Mouse (Mus musculus): Measurements from ENCODE around the gene Zpbp2. TPM values are rescaled to one million over a fixed set of nuclear protein-coding genes. Genes with fewer than 3 reads are reported as not detected.
A peak's percentile ranks its signal among the peaks of the same experiment; 100 is the strongest.

Gene Zpbp2
- total and polyA plus RNA-seq, 2 experiments from 2014 or later = not detected

- H3K27me3 ChIP-seq (ENCODE audit: insufficient read depth, low read length) = no peaks in the 10 kb centered on the region
Measured at GRCm38 (mm10) chr11:98525140-98525539, 25.8 kb upstream of the Zpbp2 start.

GRCm38 (mm10) chr11:98526824-98527461 lies 24.0 kb upstream of the Zpbp2 start:
- TF ChIP-seq CTCF (IDR thresholded peaks at IDR 0.05; ENCODE audit: low read depth) = no peak
- Histone ChIP-seq H3K4me3 (ENCODE audit: low read depth, low read length) (no peak overlapping the region), H3K4me2 (ENCODE audit: low read depth) (no peak overlapping the region), H3K36me3 (ENCODE audit: insufficient read depth) (no peaks in the 10 kb centered on the region), H3K27ac (ENCODE audit: low read depth, low read length) (no peak overlapping the region), H3K27me3 (ENCODE audit: insufficient read depth, low read length) (no peaks in the 10 kb centered on the region), H3K9ac (no peak overlapping the region), H3K4me1 (ENCODE audit: insufficient read depth) (no peaks in the 10 kb centered on the region), H3K9me3 (ENCODE audit: low read length) (no peaks in the 10 kb centered on the region)
- 76% methylated on average over 10 of the region's 10 CpGs for WGBS
- ATAC-seq = no peak
- no peak for DNase-seq

More at GRCm38 (mm10) chr11:98525140-98525539, 25.8 kb upstream of the Zpbp2 start:
- DNase-seq = no peak
- no peak for TF ChIP-seq CTCF (IDR thresholded peaks at IDR 0.05; ENCODE audit: low read depth)
- Histone ChIP-seq H3K4me1 (ENCODE audit: insufficient read depth) (no peaks in the 10 kb centered on the region), H3K9ac (no peak overlapping the region), H3K36me3 (ENCODE audit: insufficient read depth) (no peaks in the 10 kb centered on the region), H3K9me3 (ENCODE audit: low read length) (no peaks in the 10 kb centered on the region), H3K27ac (ENCODE audit: low read depth, low read length) (no peak overlapping the region), H3K4me3 (ENCODE audit: low read depth, low read length) (no peak overlapping the region), H3K4me2 (ENCODE audit: low read depth) (no peak overlapping the region)
- 62% methylated on average over 4 of the region's 4 CpGs for WGBS
- ATAC-seq = no peak

DNA sequence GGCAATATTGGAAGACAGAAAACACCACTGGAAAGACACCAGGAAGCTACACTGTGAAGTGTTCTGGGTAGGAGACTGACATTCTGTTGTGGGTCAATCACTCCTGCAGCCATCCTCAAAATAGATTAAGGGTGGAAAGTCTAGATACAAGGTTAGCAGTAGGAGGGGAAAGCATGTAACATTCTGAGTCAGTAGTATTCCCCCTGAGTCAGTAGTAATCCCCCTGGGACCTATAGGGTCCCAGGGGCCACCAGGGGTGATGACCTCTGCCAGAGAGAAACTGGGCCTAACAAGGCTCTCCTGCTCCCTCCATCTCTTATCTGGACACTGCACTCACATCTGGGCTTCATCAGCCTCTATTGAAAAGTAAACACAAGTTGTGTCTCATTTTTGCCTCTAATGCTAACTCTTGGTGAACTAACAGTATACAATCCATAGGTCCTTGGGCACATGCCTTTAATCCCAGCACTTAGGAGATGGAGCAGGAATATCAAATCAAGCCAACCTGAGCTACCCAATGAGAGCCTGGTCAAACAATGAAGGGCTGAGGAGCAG lies 13.3 kb upstream of the Zpbp2 start:
- Histone ChIP-seq H3K9me3 (ENCODE audit: low read length) (no peaks in the 10 kb centered on the region), H3K9ac (no peak overlapping the region), H3K36me3 (ENCODE audit: insufficient read depth) (no peaks in the 10 kb centered on the region), H3K27me3 (ENCODE audit: insufficient read depth, low read length) (peaks cover 3% of the 10 kb centered on the region), H3K4me1 (ENCODE audit: insufficient read depth) (no peaks in the 10 kb centered on the region), H3K4me3 (ENCODE audit: low read depth, low read length) (no peak overlapping the region), H3K4me2 (ENCODE audit: low read depth) (no peak overlapping the region), H3K27ac (ENCODE audit: low read depth, low read length) (no peak overlapping the region)
- no peak for ATAC-seq
- TF ChIP-seq CTCF (IDR thresholded peaks at IDR 0.05; ENCODE audit: low read depth) = no peak
- no peak for DNase-seq

GRCm38 (mm10) chr11:98540319-98540718 lies 10.6 kb upstream of the Zpbp2 start:
- H3K9ac ChIP-seq = no peak overlapping the region
- no peaks in the 10 kb centered on the region for H3K9me3 ChIP-seq (ENCODE audit: low read length)
- TF ChIP-seq CTCF (IDR thresholded peaks at IDR 0.05; ENCODE audit: low read depth) = peak; percentile 37
- WGBS = 86% methylated on average over 5 of the region's 5 CpGs
- 0 out of 2 replicates have a peak, but pooled peaks cover 1% of the 10 kb centered on the region for H3K4me1 ChIP-seq (ENCODE audit: insufficient read depth)
- no peak for ATAC-seq
- peaks cover 21% of the 10 kb centered on the region for H3K27me3 ChIP-seq (ENCODE audit: insufficient read depth, low read length)
- H3K36me3 ChIP-seq (ENCODE audit: insufficient read depth) = no peaks in the 10 kb centered on the region
- no peak overlapping the region for H3K27ac ChIP-seq (ENCODE audit: low read depth, low read length)
- no peak for DNase-seq
- no peak overlapping the region for H3K4me2 ChIP-seq (ENCODE audit: low read depth)
- no peak overlapping the region for H3K4me3 ChIP-seq (ENCODE audit: low read depth, low read length)

DNA sequence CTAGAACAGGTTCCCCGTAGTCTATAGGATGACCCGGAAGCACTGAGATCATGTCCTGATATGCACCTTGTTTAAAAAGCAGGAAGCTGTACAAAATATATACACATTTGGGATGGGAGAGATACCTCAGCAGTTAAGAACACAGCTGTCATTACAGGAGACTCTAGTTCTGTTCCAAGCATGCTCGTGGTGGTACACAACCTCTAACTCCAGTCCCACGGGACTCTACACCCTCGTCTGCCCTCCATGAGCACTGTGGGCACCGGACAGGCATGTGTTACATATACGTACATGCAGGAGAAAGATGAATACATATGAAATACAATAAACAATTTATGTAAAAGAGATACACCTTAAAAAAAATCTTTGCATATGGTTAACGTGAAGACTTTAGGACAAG lies 8.3 kb upstream of the Zpbp2 start:
- Histone ChIP-seq H3K36me3 (ENCODE audit: insufficient read depth) (no peaks in the 10 kb centered on the region), H3K4me3 (ENCODE audit: low read depth, low read length) (no peak overlapping the region), H3K9ac (no peak overlapping the region), H3K27ac (ENCODE audit: low read depth, low read length) (no peak overlapping the region), H3K27me3 (ENCODE audit: insufficient read depth, low read length) (peaks cover 43% of the 10 kb centered on the region), H3K4me1 (ENCODE audit: insufficient read depth) (0 out of 2 replicates have a peak, but pooled peaks cover 2% of the 10 kb centered on the region), H3K4me2 (ENCODE audit: low read depth) (no peak overlapping the region), H3K9me3 (ENCODE audit: low read length) (no peaks in the 10 kb centered on the region)
- WGBS = 79% methylated on average over 8 of the region's 8 CpGs
- ATAC-seq = no peak
- no peak for DNase-seq
- no peak for TF ChIP-seq CTCF (IDR thresholded peaks at IDR 0.05; ENCODE audit: low read depth)

DNA sequence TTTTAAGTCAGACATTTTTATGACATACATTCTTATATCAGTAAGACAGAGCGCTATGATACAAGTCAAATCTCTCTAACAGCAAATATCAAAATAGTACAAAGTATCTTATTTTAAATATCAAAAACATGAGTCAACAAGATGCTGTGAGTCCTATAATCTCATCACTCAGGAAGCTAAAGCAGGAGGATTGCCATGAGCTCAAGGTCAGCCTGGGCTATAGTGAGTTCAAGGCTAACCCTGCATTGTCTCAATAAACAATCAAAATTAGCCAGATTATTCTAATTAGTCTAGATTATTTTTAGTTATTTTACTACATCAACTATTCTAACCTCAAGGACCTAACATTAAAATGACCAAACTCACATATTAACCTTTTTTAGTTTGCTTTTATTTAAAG lies 7.5 kb upstream of the Zpbp2 start:
- H3K9me3 ChIP-seq (ENCODE audit: low read length) = no peaks in the 10 kb centered on the region
- no peak overlapping the region for H3K27ac ChIP-seq (ENCODE audit: low read depth, low read length)
- H3K4me3 ChIP-seq (ENCODE audit: low read depth, low read length) = no peak overlapping the region
- TF ChIP-seq CTCF (IDR thresholded peaks at IDR 0.05; ENCODE audit: low read depth) = no peak
- 0 out of 2 replicates have a peak, but pooled peaks cover 2% of the 10 kb centered on the region for H3K4me1 ChIP-seq (ENCODE audit: insufficient read depth)
- DNase-seq (no peak), ATAC-seq (no peak)
- no peaks in the 10 kb centered on the region for H3K36me3 ChIP-seq (ENCODE audit: insufficient read depth)
- WGBS = 91% methylated on average over 1 of the region's 1 CpGs
- H3K9ac ChIP-seq = no peak overlapping the region
- no peak overlapping the region for H3K4me2 ChIP-seq (ENCODE audit: low read depth)
- peaks cover 51% of the 10 kb centered on the region for H3K27me3 ChIP-seq (ENCODE audit: insufficient read depth, low read length)

DNA sequence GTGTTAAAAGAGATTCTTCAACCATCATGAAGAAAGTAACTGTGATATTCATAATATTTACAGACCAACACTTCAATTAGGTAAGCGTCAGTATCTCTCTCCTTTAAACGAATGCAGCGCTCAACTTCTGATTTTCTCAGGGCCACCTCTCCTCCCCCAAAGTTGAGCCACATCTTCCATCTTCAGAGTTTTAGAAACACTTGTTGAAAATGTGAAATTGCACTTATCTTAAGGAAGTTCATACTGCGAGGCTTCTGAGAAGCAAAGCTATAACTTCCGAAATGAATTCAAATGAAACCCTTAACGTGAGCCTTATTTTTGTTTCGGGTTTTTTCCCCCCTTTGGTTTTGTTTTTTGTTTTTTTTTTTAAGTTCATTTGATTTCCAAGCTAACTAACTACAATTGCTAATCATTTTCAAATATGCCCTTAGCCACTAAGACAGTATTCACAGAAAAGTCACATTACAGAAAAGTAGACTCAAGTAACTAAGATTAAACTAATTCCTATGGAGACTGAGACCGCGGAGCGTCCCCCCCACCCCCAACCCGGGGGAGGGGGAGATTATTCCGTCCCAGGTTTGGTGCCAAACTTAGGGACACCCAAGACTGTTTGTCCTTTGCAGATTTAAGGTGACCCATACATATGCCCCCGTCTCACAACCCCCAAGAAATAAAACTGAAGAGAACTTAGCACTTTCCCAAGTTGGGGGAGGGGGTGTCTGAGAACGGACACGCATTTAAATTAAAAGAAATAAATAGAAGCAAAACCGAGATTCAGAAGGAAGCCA lies 5.8 kb upstream of the Zpbp2 start:
- no peaks in the 10 kb centered on the region for H3K36me3 ChIP-seq (ENCODE audit: insufficient read depth)
- peaks cover 65% of the 10 kb centered on the region for H3K27me3 ChIP-seq (ENCODE audit: insufficient read depth, low read length)
- H3K4me2 ChIP-seq (ENCODE audit: low read depth) = peak overlapping the region; percentile 84
- ATAC-seq (no peak), DNase-seq (peak; percentile 7)
- 0 out of 2 replicates have a peak, but pooled peaks cover 2% of the 10 kb centered on the region for H3K4me1 ChIP-seq (ENCODE audit: insufficient read depth)
- peak overlapping the region; percentile 41 for H3K4me3 ChIP-seq (ENCODE audit: low read depth, low read length)
- H3K9me3 ChIP-seq (ENCODE audit: low read length) = no peaks in the 10 kb centered on the region
- TF ChIP-seq CTCF (IDR thresholded peaks at IDR 0.05; ENCODE audit: low read depth) = no peak
- 3% methylated on average over 16 of the region's 16 CpGs for WGBS
- H3K9ac ChIP-seq = no peak overlapping the region
- H3K27ac ChIP-seq (ENCODE audit: low read depth, low read length) = no peak overlapping the region
